Mouse (Mus musculus) thymus, postnatal 10 days (tissue): ENCODE measurements at regions not wholly inside any gene's neighbourhood (a gene's known extent, or its start where the extent isn't known, plus 50 kb on each side); places are given as distances from the start of the nearest gene placed in this dataset.
A peak's percentile ranks its signal among the peaks of the same experiment; 100 is the strongest.

Source experiments
- DNase-seq, 2 experiments: peaks; one replicate each; pipeline ENCODE4 v3.0.0; 2021; ENCODE audit warnings: low spot score in 2 of 2

GRCm38 (mm10) chr16:93137249-93137648, 311.3 kb upstream of the Runx1 start:
- no peak for DNase-seq

- DNase-seq = no peak
These were observed 305.5 kb upstream of the Runx1 start for GRCm38 (mm10) chr16:93131404-93131803.

- DNase-seq = no peak
These were observed 304.7 kb upstream of the Runx1 start for GRCm38 (mm10) chr16:93130622-93131021.

- DNase-seq = no peak
These were observed 297.8 kb upstream of the Runx1 start for GRCm38 (mm10) chr16:93123707-93124106.

- no peak for DNase-seq
These were observed 290.4 kb upstream of the Runx1 start for GRCm38 (mm10) chr16:93116111-93116969.

GRCm38 (mm10) chr16:93110912-93111311, 285.0 kb upstream of the Runx1 start:
- no peak for DNase-seq

- no peak for DNase-seq
These were observed 284.5 kb upstream of the Runx1 start for GRCm38 (mm10) chr16:93110451-93110850.

GRCm38 (mm10) chr16:93109683-93110407, 283.9 kb upstream of the Runx1 start:
- no peak for DNase-seq

- no peak for DNase-seq
These were observed 281.5 kb upstream of the Runx1 start for GRCm38 (mm10) chr16:93107524-93107845.

GRCm38 (mm10) chr16:93106811-93107523, 281.0 kb upstream of the Runx1 start:
- DNase-seq = no peak

GRCm38 (mm10) chr16:93102174-93102573, 276.2 kb upstream of the Runx1 start:
- no peak for DNase-seq

- DNase-seq = no peak
These were observed 272.1 kb upstream of the Runx1 start for GRCm38 (mm10) chr16:93098057-93098456.

GRCm38 (mm10) chr16:93096175-93096574, 270.2 kb upstream of the Runx1 start:
- DNase-seq = no peak

GRCm38 (mm10) chr16:93092796-93093195, 266.8 kb upstream of the Runx1 start:
- no peak for DNase-seq

- DNase-seq = no peak
These were observed 259.4 kb upstream of the Runx1 start for GRCm38 (mm10) chr16:93085227-93085883.

- DNase-seq = no peak
These were observed 257.8 kb upstream of the Runx1 start for GRCm38 (mm10) chr16:93083756-93084155.

GRCm38 (mm10) chr16:93083142-93083541, 257.2 kb upstream of the Runx1 start:
- DNase-seq = no peak

- no peak for DNase-seq
These were observed 255.6 kb upstream of the Runx1 start for GRCm38 (mm10) chr16:93081533-93081932.

- peak; percentile 17 to 39 for DNase-seq
These were observed 253.9 kb upstream of the Runx1 start for GRCm38 (mm10) chr16:93079660-93080390.

- DNase-seq = no peak
These were observed 253.0 kb upstream of the Runx1 start for GRCm38 (mm10) chr16:93078909-93079308.

- DNase-seq = no peak
These were observed 249.5 kb upstream of the Runx1 start for GRCm38 (mm10) chr16:93075488-93075887.
